Mouse (Mus musculus) gastrocnemius, postnatal 25 days (tissue): ENCODE data around the gene Acox3. TPM values are rescaled to one million over a fixed set of nuclear protein-coding genes. Genes with fewer than 3 reads are reported as not detected.

Source experiments
- DNase-seq: peaks from one replicate; pipeline ENCODE4 v3.0.0; 2022
- total RNA-seq, 2 experiments: library from RNA; stranded (reverse); gene quantifications; 1 replicate in 1 of 2; 2 replicates in 1 of 2; pipeline ENCODE4 v1.2.3; 2021

The Acox3 gene
- total RNA-seq, 2 experiments from 2014 or later = 16.4 to 18.9 TPM

GRCm38 (mm10) chr5:35610381-35610780 lies 27.5 kb downstream of the Acox3 start:
- no peak for DNase-seq

GRCm38 (mm10) chr5:35611170-35611569 lies 28.3 kb downstream of the Acox3 start:
- DNase-seq = no peak

DNA sequence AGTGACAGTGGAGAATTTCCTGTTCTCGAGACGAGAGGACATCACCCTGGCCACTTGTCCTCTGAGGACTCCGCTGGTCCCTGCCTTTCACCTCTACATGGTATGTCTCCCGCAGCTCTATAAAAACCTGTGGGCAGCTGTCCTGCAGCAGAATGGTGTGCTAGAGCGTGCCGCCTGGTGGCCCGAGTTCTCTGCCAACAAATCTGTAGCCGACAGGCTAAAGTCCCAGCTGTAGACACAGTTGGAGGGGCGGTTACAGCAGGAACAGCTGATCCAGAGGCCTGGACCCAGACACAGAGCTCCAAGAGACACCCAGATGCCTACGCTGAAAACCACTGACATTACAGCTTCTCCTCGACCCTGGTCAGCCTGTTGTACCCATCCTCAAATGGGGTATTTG lies 29.1 kb downstream of the Acox3 start:
- DNase-seq = peak; percentile 48

DNA sequence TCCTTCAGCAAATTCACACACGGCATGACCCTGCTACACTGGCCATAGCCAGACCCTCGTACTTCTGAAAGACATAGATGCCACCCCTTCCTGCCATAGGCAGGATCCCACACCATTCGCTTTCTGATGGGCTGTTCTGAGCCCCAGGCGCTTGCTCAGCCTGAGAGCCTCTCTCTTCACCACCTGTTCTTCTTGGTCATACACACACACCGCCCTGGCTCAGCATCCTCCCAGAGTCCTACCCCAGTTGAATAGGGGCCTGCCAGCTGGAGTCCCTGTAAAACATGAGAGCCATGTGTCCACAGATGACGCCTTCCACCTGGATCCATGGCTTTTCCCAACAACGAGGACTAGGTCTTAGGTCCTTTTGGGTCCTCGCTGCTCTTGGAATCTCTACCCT lies 29.9 kb downstream of the Acox3 start:
- no peak for DNase-seq

- DNase-seq = no peak
These were observed 34.1 kb downstream of the Acox3 start for GRCm38 (mm10) chr5:35616943-35617342.

DNA sequence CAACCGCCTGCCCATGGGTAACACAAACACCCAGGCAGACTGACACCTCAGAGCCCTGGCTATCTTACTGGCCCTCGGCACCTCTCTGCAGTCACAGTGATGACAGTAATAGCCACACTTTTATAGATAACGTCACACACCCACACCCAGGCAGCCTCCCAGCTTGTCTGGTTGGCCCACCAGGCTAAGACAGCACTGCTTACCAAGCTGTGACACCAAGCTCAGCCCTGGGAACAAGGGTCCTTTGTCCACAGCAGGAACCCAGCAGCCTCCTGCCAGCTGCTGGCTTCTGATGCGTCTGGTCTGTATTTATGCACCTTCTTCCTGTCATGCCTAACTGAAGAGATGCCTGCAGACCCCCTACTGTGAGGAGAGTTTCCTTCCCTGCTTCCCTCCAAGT lies 38.3 kb downstream of the Acox3 start:
- DNase-seq = no peak

DNA sequence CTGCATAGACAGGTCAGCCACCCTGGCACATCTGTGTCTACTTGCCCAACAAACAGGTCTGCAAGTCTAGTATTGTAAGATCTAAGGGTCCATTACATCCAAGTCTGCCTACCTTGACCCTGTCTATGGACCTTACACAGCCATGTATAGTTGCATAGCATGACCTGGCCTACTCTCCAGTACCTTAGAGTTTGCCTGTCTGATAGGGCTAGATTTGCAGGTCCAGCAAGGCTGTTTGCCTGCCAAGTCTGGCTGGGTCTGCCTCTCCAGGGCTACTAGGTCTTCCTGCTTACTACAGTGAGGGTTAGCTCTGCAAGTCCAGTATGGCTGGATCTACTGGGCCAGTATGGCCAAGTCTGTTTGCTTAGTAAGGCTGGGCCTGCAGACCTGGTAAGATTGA lies 41.0 kb downstream of the Acox3 start:
- no peak for DNase-seq

DNA sequence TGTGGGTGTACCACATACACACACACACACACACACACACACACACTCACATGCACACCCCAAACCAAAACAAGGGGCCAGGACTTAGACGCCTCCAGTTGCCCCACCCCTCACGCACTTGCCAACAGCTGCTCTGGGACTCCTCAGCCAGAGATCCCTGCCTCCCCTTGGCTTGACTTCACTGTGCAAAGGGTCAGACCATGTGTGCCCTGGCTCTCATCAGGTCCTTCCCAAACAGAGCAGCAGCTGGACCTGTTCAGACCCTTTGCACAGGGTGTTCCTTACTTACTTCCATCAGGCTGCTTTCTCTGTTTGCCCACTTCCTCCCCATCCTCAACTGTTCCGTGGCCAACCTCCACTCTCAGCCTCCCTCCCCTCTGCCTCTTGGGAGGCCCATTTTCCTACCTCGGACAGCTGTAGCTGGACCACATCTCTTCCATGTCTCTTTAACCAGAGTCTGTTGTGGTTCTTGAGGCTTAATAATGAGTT lies 42.0 kb downstream of the Acox3 start:
- DNase-seq = peak; percentile 93

- DNase-seq = no peak
These were observed 43.6 kb downstream of the Acox3 start for GRCm38 (mm10) chr5:35626408-35626807.

- DNase-seq = no peak
These were observed 44.5 kb downstream of the Acox3 start for GRCm38 (mm10) chr5:35627307-35627840.

DNA sequence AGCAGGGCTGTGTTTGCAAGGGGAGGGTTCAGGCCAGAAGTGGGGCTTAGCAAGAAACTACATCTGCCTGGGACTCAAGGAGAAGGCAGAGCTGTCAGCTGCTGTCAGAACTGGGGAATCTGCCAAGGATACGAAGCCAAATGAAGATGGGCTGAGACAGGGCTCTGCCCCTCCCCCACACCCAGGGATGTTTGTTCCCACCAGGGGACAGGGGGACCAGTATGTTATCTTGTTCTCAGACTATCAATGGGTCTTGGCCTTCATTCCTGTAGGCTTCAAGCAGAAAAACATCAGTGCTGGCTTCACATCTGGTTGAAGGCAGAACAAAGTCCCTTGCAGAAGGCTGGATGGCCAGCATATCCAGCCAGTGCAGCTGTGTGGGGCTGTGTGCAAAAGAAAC lies 45.8 kb downstream of the Acox3 start:
- DNase-seq = peak; percentile 87

DNA sequence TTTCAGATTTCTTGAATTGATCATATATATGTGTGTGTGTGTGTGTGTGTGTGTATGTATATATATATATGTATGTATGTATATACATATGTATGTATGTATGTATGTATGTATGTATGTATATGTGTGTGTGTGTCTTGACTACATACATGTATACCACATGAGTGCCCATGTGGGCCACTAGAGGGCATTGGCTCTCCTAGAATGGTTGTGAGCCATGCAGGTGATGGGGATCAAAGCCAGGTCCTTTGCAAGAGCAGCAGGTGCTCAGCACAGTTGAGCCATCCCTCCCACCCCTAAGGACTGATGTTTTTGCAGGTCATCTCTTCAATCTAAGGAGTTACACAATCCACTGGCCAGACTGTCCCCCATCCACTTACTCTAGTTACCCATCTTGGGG lies 46.5 kb downstream of the Acox3 start:
- no peak for DNase-seq

GRCm38 (mm10) chr5:35630706-35631105 lies 47.9 kb downstream of the Acox3 start:
- DNase-seq = no peak

GRCm38 (mm10) chr5:35631224-35631623 lies 48.4 kb downstream of the Acox3 start:
- DNase-seq = no peak

GRCm38 (mm10) chr5:35631755-35632154 lies 48.9 kb downstream of the Acox3 start:
- no peak for DNase-seq

DNA sequence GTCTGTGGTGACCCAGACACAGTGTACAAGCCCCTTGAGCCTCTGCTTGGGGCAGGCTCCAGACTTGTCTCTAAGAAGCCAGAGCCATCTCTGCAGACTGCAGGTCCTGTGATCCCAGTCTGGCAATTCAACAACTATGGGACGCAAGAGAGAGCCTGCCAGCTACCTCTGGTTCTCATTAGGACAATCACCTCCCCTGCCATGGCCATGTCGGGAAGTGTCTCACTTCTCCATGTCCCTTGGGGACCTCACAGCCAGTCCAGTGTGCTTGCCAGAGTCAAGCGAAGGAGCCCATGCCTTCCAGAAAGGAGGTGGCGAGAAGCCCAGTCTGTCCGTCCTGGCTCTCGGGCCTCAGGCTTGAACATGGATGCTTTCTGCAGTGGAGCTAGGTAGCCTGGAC lies 50.0 kb downstream of the Acox3 start:
- peak; percentile 70 for DNase-seq

- DNase-seq = peak; percentile 67
These were observed 53.2 kb downstream of the Acox3 start for GRCm38 (mm10) chr5:35636016-35636415.

DNA sequence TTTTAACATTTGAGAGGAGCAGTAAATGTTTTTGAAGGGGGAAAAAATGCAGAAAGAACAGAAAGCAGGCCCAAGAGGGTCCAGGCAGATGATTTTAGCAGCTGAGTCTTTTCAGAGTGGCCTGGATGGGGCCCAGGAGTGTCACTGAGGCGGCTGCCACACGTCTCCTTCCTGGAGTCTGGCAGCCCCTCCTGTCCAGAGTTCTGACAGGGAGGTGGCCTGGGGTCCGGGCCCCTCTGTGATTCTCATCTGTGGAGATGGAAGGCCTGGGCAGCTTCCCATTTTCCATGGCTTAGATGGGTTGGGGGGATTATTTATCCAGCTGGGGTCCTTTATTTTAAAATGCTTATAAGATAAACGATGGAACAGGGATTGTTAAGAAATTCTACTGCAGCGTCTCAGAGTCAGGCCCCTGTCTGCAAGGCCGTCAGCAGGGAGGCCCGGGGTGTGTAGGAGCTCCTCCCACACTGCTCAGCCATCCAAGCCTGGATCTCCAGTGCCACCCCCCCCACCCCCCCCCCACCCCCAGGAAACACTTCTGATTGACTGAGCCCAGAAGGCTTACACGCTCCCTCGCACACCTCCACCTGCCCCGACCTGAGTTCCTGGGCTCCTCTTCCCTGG lies 59.2 kb downstream of the Acox3 start:
- peak; percentile 53 for DNase-seq

GRCm38 (mm10) chr5:35643401-35644048 lies 60.7 kb downstream of the Acox3 start:
- DNase-seq = no peak

- DNase-seq = no peak
These were observed 61.2 kb downstream of the Acox3 start for GRCm38 (mm10) chr5:35644082-35644481.

DNA sequence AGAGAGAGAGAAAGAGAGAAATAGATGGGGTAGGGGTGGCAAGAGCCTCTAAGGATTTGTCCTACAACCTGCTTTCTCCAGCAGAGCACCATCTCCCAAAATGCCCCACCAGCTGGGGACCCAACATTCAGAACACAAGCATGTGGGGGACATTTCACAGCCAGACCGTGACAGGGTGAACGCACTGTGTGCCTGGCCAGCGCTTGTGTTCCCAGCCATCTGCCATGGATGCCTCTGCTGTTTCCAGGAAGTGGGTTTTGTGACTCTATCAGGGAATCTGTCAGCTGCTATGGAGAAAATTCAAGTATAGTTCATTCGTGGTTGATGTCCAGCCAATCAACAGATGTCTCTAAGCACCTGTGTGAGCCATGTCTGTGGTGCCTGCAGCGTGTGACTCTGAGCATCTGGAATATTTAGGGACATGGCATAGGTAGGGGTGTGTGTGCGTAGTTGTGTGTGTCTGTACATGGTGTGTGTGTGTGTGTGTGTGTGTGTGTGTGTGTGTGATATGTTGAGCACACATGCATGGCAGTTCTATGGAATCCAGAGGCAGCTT lies 63.2 kb downstream of the Acox3 start:
- no peak for DNase-seq

DNA sequence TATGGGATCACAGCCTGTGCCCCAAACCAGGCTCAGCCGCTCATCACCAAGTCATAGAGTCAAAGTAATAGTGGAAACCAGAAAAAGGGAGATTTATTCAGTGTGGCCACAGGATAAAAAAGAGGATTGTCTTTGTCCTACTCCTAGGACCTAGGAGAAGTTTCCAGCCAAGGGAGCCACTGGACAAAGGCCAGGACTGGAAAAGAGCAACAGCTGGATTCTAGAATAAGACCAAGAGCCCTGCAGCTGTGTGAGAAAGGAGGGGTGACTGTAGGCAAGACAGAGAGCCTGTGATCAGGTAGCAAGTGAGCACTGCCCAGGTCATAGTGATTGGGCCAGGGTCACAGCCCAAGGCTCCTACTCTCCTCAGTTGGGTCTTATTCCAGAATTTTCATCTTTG lies 64.1 kb downstream of the Acox3 start:
- no peak for DNase-seq

GRCm38 (mm10) chr5:35647562-35647961 lies 64.7 kb downstream of the Acox3 start:
- DNase-seq = peak; percentile 82

DNA sequence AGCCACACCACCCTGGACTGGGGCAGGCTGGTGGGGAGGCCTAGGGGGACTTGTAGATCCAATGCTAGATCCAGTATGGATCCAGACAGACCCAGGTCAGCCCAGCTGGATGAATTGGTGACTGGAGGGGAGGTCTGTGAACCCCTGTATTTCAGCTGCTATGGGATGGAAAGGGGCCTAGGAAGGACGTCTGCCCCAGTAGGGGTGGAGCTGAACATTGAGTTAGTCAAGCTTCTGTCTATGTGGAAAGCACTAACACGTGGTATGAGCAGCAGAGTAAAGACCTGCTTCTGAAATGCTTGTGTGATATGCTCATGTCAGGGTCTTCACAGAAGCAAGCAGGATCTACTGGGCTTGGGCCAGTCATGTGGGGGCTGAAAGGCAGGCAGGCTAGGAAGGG lies 65.4 kb downstream of the Acox3 start:
- DNase-seq = no peak
